Mouse (Mus musculus) midbrain, embryonic 10.5 days (tissue): Measurements from ENCODE around the gene Atg7. TPM values are rescaled to one million over a fixed set of nuclear protein-coding genes. Genes with fewer than 3 reads are reported as not detected.

Experiments used
- DNase-seq: peaks from one replicate; pipeline ENCODE4 v3.0.0-alpha.2; 2017; ENCODE audit warnings: low spot score
- H3K27ac ChIP-seq: fragments of 300-500 bp; sonication (generic); replicated peaks from 2 replicates; pipeline ENCODE4 v1.5.1; 2016; ENCODE audit warnings: mild to moderate bottlenecking
- H3K27me3 ChIP-seq: fragments of 300-500 bp; sonication (generic); 2 replicates; pipeline ENCODE4 v1.6.1; 2016; ENCODE audit warnings: low read depth, mild to moderate bottlenecking; ENCODE audit not compliant: poor library complexity, severe bottlenecking
- H3K36me3 ChIP-seq: fragments of 300-500 bp; sonication (generic); 2 replicates; pipeline ENCODE4 v1.6.1; 2016; ENCODE audit warnings: mild to moderate bottlenecking, moderate library complexity
- H3K4me1 ChIP-seq: fragments of 300-500 bp; sonication (generic); 2 replicates; pipeline ENCODE4 v1.6.1; 2016
- H3K4me3 ChIP-seq: fragments of 300-500 bp; sonication (generic); 2 replicates; pipeline ENCODE4 v1.5.1; 2016; ENCODE audit warnings: mild to moderate bottlenecking, moderate library complexity
- H3K9me3 ChIP-seq: fragments of 300-500 bp; sonication (generic); replicated peaks from 2 replicates; pipeline ENCODE4 v1.6.1; 2016; ENCODE audit warnings: mild to moderate bottlenecking
- WGBS: fragments of 180-500 bp; shearing (Covaris S2); methylation state at CpG from one replicate; pipeline ENCODE4 v1.1.7; 2016; 5-methylcytosine and 5-hydroxymethylcytosine counted together
- polyA plus RNA-seq: library from polyadenylated mRNA; unstranded; fragments of >200 nt; fragmentation: Nextera tagmentation; extraction: Ambion mirVana; gene quantifications from 2 replicates; pipeline ENCODE4 v1.2.1, GENCODE M21; 2016

Gene Atg7
- polyA plus RNA-seq, 1 experiment from 2014 or later, result 22.4 TPM

DNA sequence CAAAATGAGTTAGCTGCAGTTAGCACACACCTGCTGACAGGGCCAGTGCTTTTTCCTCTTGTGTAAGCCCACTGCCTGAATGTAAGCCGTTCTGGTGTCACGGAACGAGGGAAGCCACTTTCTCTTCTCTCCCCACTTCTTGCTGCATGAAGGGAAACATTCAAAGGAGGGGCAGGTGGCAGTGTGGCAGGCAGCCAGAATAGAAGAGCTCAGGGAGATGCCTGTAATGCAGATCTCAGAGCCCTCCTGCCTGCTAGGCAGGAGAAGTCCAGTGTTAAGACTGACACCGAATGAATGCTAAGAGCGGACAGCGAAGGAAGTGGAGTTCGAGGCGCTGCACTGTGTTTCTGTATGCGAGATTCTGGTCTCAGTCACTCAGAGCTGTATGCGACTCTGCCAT lies 49.8 kb downstream of the Atg7 start:
- no peaks in the 10 kb centered on the region for H3K27me3 ChIP-seq
- 0 out of 2 replicates have a peak, but pooled peaks cover 2% of the 10 kb centered on the region for H3K36me3 ChIP-seq
- 93% methylated on average over 10 of the region's 10 CpGs for WGBS
- H3K4me3 ChIP-seq, result no peak overlapping the region
- no peak overlapping the region; the same call in 1 of the 2 replicates for H3K27ac ChIP-seq
- H3K9me3 ChIP-seq, result no peaks in the 10 kb centered on the region
- peaks cover 2% of the 10 kb centered on the region for H3K4me1 ChIP-seq
- no peak for DNase-seq

DNA sequence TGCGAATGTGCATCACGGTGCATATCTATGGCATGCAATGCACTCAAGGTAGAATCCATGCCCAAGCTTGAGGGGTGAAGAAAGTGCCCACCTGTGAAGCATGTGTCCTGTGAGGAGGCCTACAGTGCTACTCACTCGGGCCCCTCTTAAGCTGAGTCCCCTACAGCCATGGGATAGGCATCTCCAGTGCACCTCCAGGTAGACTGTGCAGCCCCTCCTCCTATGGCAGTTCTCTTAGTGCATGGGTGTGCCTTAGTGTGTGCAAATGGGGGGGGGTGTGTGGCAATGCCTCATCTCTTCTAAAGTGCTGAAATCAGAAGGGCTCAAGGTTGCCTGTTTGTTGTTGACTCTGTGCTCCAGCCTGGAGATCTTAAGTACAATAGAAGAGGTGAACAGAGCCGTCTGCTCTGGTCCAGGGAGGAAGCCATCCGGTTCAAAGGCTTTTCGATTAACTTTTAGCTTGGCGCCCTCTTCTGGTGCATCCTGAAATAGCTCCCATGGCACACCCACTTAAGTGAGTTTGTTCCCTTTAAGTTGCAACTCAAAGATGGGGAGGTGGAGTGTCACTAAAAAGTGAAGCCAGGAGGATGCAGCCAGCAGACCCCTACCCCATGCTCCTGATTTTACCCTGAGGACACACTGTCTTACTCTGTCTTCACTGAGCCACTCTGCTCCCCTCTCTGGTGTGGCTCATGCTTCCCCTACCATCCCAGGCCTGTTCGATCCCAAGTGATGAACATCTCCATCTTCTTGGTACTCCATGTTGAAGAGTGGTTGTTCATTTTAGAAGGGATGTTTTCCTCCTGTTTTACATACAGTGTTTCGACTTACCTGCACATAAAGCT lies 55.0 kb downstream of the Atg7 start:
- Histone ChIP-seq H3K36me3 (peaks cover 14% of the 10 kb centered on the region; the same call in 1 of the 2 replicates), H3K4me1 (peaks cover 4% of the 10 kb centered on the region), H3K27me3 (no peaks in the 10 kb centered on the region), H3K9me3 (0 out of 2 replicates have a peak, but pooled peaks cover 3% of the 10 kb centered on the region), H3K27ac (no peak overlapping the region), H3K4me3 (no peak overlapping the region)
- peak; percentile 74 for DNase-seq
- WGBS, result 47% methylated on average over 9 of the region's 9 CpGs

- no peak overlapping the region for H3K4me3 ChIP-seq
- 0 out of 2 replicates have a peak, but pooled peaks cover 3% of the 10 kb centered on the region for H3K9me3 ChIP-seq
- H3K4me1 ChIP-seq, result peaks cover 4% of the 10 kb centered on the region
- 66% methylated on average over 5 of the region's 5 CpGs for WGBS
- DNase-seq, result no peak
- no peak overlapping the region for H3K27ac ChIP-seq
- H3K27me3 ChIP-seq, result no peaks in the 10 kb centered on the region
- peaks cover 14% of the 10 kb centered on the region; the same call in 1 of the 2 replicates for H3K36me3 ChIP-seq
These were observed 55.7 kb downstream of the Atg7 start for GRCm38 (mm10) chr6:114698578-114698977.

DNA sequence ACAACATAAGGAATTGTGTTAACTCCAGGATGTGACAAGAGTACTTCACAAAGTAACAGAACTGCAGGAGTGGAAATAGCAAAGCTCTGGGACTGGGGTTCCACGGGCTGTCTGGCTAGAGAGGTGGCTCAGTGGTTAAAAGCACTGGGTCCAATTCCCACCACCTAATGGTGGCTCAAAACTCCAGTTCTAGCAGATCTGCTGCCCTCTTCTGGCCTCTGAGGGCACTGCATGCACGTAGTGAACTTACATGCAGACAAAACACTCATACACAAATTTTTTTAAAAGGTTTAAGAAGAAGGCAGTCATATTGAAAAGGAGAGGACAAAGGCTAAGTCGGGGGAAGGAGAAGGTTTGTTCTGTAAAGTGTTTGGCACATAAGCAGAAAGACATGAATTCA lies 57.8 kb downstream of the Atg7 start:
- H3K9me3 ChIP-seq, result 0 out of 2 replicates have a peak, but pooled peaks cover 3% of the 10 kb centered on the region
- DNase-seq, result no peak
- peaks cover 14% of the 10 kb centered on the region; the same call in 1 of the 2 replicates for H3K36me3 ChIP-seq
- WGBS, result 77% methylated on average over 3 of the region's 3 CpGs
- no peaks in the 10 kb centered on the region for H3K27me3 ChIP-seq
- H3K27ac ChIP-seq, result no peak overlapping the region
- no peak overlapping the region for H3K4me3 ChIP-seq
- H3K4me1 ChIP-seq, result peaks cover 4% of the 10 kb centered on the region

GRCm38 (mm10) chr6:114707032-114707431 lies 64.1 kb downstream of the Atg7 start:
- Histone ChIP-seq H3K4me3 (no peak overlapping the region), H3K27ac (no peak overlapping the region), H3K9me3 (no peaks in the 10 kb centered on the region), H3K27me3 (no peaks in the 10 kb centered on the region), H3K4me1 (peaks cover 6% of the 10 kb centered on the region), H3K36me3 (peaks cover 2% of the 10 kb centered on the region; the same call in 1 of the 2 replicates)
- 84% methylated on average over 3 of the region's 3 CpGs for WGBS
- no peak for DNase-seq

GRCm38 (mm10) chr6:114712242-114713050 lies 69.5 kb downstream of the Atg7 start:
- no peak for DNase-seq
- no peaks in the 10 kb centered on the region for H3K9me3 ChIP-seq
- no peaks in the 10 kb centered on the region for H3K27me3 ChIP-seq
- no peak overlapping the region for H3K27ac ChIP-seq
- 73% methylated on average over 4 of the region's 4 CpGs for WGBS
- no peak overlapping the region for H3K4me3 ChIP-seq
- H3K36me3 ChIP-seq, result 0 out of 2 replicates have a peak, but pooled peaks cover 3% of the 10 kb centered on the region
- peaks cover 31% of the 10 kb centered on the region for H3K4me1 ChIP-seq

DNA sequence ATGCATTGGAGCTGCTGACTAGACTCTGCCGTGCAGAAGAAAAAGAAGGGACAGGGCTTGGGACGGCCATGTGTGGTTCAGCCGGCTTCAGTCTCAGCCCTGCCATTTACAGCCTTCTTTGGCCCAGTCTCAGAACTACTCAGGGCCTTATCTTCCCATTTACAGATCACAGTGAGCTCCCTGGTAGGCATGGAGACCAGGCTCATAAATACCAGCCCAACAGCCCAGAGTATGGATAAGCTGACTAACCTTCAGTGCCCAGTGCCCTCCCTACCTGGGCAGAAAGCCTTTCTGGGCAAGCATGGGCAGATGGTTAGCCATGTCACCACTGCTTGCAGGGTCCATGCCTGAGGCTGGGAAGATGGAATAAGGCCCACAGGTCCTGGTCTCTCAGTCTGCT lies 70.6 kb downstream of the Atg7 start:
- Histone ChIP-seq H3K4me1 (peaks cover 31% of the 10 kb centered on the region), H3K27ac (peak overlapping the region; percentile 74; the same call in 1 of the 2 replicates), H3K36me3 (0 out of 2 replicates have a peak, but pooled peaks cover 3% of the 10 kb centered on the region), H3K9me3 (no peaks in the 10 kb centered on the region), H3K4me3 (no peak overlapping the region), H3K27me3 (no peaks in the 10 kb centered on the region)
- no peak for DNase-seq
- WGBS, result 79% methylated on average over 3 of the region's 3 CpGs

GRCm38 (mm10) chr6:114714654-114715053 lies 71.8 kb downstream of the Atg7 start:
- Histone ChIP-seq H3K9me3 (no peaks in the 10 kb centered on the region), H3K4me1 (peaks cover 31% of the 10 kb centered on the region), H3K36me3 (0 out of 2 replicates have a peak, but pooled peaks cover 3% of the 10 kb centered on the region), H3K27me3 (no peaks in the 10 kb centered on the region), H3K27ac (peak overlapping the region; percentile 74; the same call in 1 of the 2 replicates), H3K4me3 (no peak overlapping the region)
- DNase-seq, result peak; percentile 24
- 37% methylated on average over 5 of the region's 5 CpGs for WGBS

DNA sequence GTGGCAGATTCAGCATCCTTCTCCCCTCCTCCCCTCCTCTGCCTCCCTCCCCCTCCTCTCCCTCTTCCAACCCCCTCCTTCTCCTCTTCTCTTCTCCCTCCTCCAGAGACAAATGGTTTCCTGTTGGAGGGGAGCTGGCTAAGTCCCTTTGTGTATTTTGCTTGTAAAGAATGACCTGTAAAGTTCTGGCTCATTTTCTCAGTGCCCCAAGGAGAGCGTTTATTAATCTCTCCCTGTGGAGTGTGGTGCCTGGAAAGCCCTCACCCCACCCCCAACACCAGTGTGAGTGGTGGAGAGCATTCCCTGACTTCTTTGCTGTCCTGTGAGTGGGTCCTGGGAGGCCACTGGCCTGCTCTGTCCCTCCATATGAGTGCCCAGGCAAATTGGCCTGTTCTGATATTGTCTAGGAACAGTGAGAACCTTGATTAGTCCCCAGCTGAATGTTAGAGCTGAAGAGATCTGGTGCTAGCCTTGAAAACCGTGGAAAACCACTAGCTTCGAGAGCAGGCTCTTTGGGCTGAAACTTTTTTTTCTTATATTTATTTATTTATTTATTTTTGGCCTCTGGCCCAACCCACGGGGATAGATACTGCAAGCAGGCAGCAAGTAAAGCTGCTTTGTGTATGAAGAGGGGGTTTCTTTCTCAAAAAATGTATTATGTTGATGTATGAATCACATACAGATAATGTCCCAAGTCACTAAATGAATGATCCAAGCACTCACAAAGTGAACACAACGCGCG lies 72.6 kb downstream of the Atg7 start:
- H3K4me3 ChIP-seq, result no peak overlapping the region
- DNase-seq, result peak; percentile 26
- H3K4me1 ChIP-seq, result peaks cover 31% of the 10 kb centered on the region
- WGBS, result 67% methylated on average over 7 of the region's 7 CpGs
- no peaks in the 10 kb centered on the region for H3K27me3 ChIP-seq
- H3K27ac ChIP-seq, result peak overlapping the region; percentile 74
- H3K9me3 ChIP-seq, result no peaks in the 10 kb centered on the region
- 0 out of 2 replicates have a peak, but pooled peaks cover 3% of the 10 kb centered on the region for H3K36me3 ChIP-seq

- Histone ChIP-seq H3K9me3 (no peaks in the 10 kb centered on the region), H3K27me3 (no peaks in the 10 kb centered on the region), H3K4me3 (no peak overlapping the region), H3K4me1 (peaks cover 17% of the 10 kb centered on the region), H3K27ac (no peak overlapping the region), H3K36me3 (no peaks in the 10 kb centered on the region)
- DNase-seq, result no peak
- WGBS, result 77% methylated on average over 5 of the region's 5 CpGs
These were observed 76.2 kb downstream of the Atg7 start for GRCm38 (mm10) chr6:114719100-114719499.

- 85% methylated on average over 8 of the region's 8 CpGs for WGBS
- Histone ChIP-seq H3K4me3 (no peak overlapping the region), H3K36me3 (no peaks in the 10 kb centered on the region), H3K27me3 (no peaks in the 10 kb centered on the region), H3K4me1 (peaks cover 14% of the 10 kb centered on the region), H3K9me3 (no peaks in the 10 kb centered on the region), H3K27ac (no peak overlapping the region)
- no peak for DNase-seq
These were observed 76.8 kb downstream of the Atg7 start for GRCm38 (mm10) chr6:114719665-114720064.

DNA sequence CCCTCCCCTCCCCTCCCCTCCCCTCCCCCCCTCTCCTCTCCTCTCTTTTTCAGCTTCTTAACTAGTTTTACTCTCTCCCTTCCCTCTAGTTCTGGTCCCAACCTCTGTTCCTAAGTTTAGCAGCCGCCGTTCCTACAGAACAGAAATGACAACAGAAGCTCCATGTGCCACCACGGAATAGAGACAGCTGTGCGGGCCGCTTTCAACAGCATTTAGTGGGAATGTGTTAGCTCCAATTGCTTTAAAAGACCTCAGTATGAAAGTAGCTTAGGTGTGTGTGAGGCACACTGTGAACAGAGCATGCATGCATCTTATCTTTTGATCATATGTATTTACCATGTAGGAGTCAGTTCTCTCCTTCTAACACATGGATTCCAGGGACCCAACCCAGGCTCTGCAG lies 79.1 kb downstream of the Atg7 start:
- no peak for DNase-seq
- Histone ChIP-seq H3K9me3 (no peaks in the 10 kb centered on the region), H3K4me3 (no peak overlapping the region), H3K27ac (no peak overlapping the region), H3K36me3 (no peaks in the 10 kb centered on the region), H3K4me1 (peaks cover 19% of the 10 kb centered on the region), H3K27me3 (no peaks in the 10 kb centered on the region)
- 88% methylated on average over 5 of the region's 5 CpGs for WGBS
